Mouse (Mus musculus) urinary bladder, postnatal 36 days (tissue): ENCODE results near the gene Ipmk.
A peak's percentile ranks its signal among the peaks of the same experiment; 100 is the strongest.
"Not testable (repeated sequence)": the region's sequence is repeated elsewhere in the genome, so short reads cannot be mapped to it uniquely, and the experiment has no call there.

Experiments
- DNase-seq, 2 experiments: peaks; one replicate each; pipeline ENCODE4 v3.0.0; 2022; ENCODE audit warnings: low spot score in 2 of 2, mixed read lengths in 1 of 2

Ipmk gene

DNA sequence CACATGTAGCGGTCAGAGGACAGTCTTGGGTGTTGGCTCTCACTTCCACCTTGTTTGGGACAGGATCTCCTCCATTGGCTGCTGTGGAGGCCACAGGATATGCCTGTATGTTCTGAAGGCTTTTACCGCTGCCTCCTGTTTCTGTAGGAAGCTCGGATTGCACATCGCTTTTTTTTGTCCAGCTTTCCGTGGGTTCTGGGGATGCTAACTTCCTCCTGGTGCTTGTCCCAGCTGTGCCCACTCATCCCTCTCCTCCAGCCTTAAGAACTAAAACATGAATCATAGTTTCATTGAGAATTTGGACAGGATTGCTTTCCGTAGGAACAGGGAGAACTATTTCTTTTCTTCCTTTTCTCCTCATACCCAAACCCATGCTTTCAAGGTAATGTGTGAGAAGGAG is 24.3 kb downstream of the Ipmk start:
- DNase-seq = no peak

DNA sequence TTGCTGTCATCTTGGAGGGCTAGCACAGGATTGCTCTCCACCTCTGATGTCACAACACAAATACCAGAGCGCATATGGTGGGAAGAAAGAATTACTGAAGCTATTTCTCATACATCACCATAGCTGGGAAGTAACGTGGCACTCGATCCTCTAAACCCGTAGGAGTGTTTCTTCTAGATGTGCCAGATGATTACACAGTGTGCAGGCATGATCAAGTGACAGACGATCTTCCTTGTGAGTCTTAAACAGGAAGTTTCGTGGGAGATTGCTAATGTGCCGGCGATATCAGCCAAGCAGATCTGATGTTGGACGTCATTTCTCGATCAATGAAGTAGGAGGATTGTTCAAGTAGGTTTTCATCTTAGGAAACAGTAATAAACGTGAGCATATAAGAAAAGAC is 26.1 kb downstream of the Ipmk start:
- no peak for DNase-seq

DNA sequence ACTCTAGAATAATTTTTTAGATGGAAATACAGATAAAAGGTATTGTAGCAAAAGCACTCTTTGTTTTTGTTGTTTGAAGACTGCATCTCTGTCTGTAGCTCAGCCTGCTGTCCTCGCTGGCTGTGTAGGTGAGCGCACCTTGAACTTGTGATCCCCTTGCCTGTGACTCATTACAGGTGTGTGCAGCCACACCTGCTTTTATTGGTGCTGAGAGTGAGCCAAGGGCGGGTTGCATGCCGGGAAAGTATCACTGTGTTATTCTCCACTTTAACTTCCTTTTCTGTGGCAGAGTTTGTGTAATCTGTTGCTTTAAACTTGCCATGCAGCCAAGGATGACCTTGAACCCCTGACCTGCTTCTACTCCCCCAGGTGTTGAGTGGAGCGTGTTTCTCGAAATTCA is 28.5 kb downstream of the Ipmk start:
- no peak for DNase-seq

DNA sequence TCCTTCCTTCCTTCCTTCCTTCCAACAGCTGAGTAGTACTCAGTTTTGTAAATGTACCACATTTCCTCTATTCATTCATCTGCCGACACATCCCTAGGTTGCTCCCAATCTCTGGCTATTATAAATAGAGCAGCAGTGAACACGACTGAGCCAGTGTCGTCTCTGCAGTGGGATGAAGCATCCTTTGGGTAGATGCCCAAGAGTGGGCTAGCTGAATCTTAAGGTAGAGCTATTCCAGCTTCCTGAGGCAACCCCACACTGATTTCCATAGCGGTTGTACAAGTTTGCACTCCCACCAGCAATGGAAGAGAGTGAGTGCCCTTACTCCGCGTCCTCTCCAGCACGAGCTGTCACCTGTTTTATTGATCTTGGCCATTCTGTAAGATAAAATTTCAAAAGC is 32.8 kb downstream of the Ipmk start:
- DNase-seq = no peak

DNA sequence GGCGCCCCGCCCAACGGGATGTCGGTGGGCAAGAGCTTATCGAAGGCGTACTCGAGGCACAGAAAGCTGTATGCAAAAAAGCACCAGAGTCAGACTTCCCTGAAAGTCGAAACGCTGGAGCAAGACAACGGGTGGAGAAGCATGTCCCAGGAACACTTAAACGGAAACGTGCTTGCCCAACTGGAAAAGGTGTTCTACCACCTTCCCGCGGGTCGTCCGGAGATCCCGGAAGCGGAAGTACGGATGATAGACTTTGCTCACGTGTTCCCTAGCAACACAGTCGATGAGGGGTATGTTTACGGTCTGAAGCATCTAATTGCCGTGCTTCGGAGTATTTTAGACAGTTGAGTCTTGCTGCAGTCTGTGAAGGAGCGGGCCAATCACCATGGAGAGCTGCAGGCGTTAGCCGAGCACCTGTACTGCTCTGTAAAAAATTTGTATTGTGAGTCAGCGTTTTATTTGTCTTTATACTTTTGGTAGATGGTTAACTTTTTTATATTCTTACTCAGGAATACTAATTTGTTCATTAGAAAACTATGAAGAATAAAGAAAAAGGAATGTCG is 34.0 kb downstream of the Ipmk start:
- DNase-seq = no peak

DNA sequence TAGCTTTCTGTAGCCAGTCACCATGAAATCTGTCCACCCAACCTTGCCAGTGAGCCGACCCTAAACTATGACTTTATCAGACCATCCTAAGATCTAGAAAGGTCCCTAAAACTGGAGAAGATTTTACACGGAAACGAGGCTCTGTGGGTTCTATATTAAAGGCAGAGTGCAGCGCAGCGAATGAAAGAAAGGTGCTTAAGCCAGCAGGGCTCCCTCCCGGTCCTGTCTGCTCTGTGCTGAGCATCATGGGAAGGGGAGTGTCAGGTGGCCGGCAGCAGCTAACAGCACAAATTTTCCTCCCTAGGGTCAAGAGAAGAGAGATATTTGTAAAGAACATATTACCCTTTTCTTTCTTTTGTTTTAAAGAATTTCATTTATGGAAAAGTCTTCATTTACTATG is 34.5 kb downstream of the Ipmk start:
- DNase-seq = no peak

DNA sequence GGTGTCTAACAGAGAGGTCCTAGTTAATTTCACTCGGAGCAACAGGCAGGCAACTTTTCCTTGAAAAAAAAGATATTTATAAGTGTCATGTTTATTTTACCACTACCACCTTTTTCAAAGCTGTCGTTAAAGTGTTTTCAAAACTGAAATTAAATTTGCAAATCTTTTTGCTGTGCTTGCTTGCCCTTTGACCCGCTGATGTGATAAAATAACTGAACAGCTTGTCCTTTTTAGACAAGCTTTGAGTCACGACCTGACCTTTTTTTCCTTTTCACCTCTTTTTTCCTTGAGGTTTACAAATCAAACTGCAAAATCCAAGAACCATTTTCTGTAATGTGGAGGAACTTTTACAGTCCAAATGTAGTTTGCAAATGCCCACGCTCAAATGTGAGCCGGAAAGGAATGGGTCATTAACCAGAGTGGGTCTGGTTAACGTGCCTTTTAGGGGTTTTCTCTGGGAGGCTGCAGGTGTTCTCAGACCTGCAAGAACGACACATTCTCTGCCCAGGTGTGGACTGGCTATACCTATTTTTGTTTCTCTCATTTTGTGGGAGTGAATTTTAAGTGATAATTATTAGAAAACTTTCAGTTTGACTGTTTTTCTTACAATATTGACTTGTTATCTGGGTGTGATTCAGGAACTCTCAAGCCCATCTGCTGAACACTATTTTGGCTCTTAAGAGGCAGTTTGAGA is 35.4 kb downstream of the Ipmk start:
- no peak for DNase-seq

DNA sequence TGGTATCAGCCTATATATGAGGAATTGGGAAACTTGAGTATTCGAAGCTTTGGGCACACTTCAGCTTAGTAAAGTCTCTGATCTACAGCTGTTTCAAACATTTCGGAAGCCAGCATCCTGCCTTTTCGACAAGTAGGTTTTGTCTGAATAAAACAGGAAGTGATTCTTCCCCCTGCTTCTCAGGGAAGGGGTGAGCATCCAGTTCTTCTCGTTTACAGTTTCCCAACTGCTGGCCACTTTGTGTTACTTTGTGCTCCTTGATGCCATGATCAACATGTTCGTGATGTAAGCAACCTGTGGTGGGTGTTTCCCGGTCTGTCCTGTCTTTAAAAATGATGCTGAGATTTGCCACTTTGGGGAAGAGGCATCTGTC is 36.0 kb downstream of the Ipmk start:
- DNase-seq = not testable (repeated sequence)

DNA sequence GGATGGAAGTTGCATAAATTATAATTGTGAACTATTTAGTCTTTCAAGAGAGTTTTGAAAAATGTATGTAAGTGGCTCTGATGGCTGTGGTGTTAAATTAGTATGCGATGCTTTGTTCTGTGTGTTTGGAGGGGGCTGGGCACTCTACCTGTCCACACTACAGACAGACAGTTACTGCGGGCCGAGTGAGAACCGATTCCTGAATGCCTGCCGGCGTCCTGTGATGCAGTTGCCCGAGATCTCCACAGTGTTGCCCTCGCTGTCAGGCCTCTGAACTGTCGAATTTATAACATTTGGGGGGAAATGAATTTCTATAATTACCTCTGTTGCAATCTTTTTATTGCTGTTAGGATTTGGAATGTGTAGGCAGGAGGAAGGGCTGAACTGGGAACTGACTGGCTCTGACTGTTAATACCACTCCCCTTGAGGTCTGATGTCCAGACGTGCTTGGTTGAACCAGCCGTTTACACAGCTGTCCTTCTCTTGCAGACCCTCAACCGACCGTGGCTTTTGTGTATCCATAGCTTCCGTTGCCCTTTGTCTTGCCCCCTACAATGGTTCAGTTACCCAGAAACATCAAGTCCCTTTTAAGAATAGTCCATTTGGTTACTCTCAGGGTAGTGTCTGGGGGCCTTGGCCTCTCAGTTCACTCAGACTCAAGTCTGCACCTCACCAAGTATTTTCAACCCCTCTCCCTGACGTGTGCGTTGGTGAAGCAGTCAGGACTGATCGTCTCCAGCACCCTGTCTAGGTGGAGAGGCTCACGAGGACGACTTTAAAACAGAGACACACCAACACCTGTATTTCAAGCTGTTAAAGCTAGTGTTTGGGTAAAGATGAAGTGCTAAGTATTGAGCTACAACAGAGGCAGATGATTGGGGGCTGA is 36.8 kb downstream of the Ipmk start:
- DNase-seq = no peak

DNA sequence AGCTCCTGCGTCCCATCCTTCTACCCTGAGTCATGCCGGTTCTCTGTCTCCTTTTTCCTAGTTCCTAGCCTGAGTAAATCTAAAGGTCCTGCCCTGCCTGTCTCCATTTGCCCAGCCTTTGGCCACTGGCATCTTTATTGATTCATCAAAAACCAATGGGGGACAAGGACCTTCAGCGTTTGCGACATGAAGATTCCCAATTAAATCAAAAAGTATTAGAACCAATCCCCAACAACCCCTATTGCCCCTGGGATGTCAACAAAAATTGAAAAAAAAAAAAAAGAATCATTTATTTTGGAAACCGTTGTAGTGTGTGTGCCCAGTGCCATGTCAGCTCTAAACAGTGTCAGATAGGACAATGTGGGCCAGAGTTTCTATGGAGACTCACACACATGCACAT is 41.7 kb downstream of the Ipmk start:
- no peak for DNase-seq

DNA sequence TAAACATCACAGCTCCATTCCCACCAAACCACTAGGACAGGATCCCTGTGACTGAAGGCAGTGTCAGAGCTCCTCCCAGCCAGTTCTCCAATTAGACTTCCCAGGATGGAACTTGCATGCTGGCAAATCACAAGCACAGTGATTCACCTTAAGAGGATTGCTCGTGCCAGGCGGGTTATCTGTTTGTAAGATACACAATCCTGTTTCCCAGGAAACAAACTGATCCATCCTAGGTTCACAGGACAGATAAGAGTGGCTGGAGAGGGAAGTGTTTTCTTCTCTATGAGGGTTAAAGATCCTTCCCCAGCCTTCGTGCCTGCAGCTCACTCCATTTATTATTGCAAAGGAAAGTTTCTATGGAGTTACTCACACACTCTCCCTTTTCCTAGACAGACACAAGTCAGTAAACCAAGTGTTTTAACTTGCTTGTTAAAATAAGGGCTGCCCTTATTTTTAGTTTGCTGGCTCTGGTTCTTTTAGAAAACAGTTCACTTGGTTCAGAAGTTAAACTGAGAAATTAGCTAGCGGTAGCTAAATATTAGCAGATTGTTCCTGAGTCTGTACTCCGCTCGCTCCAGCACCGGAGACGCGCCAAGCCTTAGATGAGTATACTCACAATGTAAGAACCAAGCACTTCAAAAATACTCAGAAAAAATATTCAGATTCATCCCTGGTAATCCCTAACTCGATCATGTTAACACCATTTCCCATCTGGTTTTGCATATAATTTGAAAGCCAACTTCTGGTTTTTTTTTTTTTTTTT is 51.0 kb downstream of the Ipmk start:
- no peak for DNase-seq

DNA sequence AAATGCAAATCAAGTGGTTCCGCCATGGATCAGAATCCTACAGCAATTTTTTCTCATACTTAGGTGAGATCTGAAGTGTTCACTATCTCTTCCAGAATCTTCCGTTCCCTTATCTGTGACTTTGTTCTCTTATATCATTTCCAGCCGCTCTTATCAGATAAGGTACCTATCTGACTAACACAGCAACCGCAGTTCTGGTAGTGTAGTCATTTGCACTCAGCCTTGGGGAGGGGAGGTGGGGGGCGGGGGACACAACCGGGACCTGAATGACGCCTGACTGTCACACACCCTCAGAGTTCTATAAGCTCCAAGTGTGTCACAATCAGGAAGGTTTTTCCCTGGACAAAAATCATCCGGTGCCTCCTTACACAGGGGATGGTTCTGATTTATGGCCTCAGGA is 51.8 kb downstream of the Ipmk start:
- DNase-seq = no peak

DNA sequence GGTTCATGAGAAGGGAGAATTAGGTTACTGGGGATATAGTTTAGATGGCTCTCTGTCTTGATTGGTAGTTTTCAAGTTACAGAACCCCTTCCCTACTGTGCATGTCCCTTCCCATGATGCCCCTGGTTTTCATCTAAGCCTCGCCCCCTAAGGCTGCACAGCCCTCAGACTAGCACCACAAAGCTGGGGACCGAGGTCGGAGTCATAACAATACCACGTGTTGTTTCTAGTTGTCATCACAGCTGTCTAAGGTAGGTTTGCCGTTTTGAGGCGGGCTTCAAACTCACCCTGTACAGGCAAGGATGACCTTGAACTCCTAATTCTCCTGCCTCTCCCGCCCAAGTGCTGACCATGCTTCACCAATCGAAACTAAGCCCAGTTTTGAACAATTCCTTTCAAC is 52.4 kb downstream of the Ipmk start:
- no peak for DNase-seq

DNA sequence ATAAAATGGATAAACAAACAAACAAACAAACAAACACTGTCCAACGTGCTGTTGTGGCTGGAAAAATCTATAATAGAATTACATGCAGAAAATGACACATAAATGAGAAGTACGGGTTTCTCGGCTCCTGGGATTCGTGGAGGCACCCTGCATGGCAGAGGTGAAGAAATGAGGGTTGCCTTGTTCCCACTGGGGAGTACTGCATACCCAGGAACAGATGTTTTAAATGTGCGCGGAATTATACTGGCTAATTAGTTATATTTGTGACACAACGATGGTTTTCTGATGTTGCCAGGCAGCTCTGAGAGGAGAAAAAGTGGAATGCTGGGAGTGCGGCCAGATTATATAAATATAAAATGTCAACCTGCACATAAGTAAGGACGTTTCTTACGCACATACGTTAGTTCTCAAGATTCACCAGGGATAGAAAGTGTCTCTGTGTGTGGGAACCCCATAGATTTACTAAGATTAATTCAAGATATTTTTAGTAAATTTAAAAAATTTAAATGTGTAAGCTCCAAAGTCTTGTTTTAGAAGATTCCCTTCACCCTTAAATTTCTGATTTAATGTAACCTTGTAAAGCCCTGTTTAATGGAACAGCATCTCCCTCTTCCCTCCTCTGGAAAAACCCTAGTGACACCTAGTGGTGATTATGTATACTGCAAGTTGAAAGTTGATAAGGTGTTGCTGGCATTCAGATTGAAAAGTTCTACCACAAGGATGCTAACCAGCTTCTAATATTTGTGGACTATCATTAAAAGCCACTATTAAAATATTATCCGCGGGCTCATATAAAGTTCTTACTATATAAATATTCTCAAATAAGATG is 53.5 kb downstream of the Ipmk start:
- no peak for DNase-seq

DNA sequence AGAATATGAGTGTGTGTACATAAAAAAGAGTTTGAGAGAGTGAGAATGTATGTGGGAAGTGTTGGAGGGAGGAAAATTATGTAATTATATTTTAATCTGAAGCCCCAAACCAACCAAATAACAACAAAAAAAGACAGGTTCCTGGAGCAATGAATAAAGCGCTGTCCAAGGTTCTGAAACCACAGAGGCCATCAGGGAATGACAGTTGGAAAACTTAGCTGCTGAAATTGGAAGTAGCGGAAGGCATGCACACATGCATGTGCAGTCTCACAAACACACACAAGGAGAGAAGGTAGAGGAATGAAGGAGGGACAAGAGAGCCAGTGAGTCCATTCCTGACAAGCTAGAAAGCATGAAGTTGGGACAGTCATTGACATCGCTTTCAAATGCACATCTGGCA is 56.1 kb downstream of the Ipmk start:
- DNase-seq = no peak

DNA sequence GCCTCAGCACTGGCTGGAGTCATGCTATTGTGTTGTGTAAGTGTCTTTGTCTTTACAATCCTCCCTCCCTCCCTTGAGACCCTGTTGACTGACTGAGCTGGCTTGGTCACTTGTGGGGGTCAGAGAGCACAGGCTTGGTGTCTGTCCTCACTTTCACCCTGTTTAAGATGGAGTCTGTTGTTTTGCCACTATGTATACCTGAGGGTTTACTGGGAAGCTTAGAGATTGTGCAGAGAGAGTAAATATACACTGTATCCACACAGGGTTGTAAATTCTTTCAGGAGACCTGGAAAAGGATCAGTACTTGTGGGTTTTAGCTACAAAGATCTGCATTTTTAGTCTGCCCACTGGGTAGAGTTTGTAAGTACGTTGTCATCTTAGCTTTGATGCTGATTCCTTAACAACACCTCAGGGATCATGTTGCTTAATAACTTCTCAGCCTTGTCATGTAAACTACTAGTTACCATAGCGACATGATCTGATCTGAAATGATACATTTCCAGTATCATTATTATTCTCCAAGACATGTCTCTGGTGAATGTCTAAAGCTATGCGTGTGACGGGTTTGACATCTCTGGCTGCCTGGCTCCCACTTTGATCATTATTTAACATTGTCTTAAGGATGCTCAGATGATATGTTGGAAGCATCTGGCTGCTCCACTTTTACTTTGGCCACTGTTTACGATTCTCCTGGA is 58.1 kb downstream of the Ipmk start:
- no peak for DNase-seq

DNA sequence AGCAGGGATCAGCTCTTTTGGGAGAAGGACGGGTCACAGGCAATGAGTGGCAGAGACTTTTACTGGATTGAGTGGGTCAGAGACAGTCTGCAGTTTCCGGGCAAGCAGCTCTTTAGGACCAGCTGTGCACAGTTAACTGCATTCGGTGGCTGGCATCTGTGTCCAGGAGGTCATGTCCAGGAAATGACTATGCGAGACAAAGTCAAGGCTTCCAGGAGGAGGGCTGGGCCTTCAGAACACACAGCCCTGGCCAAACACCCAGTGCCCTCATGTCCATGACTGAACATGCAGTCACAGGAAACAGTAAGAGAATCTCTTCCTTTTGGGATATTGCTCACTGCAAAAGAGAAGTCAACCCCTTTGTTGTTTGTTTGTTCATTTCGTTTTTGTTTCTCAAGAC is 62.4 kb downstream of the Ipmk start:
- no peak for DNase-seq

DNA sequence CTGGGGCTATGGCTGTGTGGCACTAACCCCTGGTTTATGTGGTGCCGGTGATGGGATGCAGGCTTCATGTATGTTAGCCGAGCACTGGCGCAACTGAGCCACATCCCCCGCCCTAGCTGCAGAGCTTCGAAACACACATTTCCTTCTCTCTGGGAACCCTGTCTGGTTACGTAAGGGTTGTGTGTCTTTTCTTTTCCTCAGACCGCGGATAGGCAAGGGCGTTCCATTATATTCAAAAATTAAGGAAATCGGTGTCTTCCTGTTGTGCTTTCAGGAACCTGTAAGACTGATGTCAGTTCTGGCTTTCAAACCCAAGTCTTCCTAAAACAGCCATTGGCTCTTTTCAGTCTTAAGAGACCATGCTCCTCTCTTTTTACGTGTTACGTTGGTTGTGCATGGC is 65.8 kb downstream of the Ipmk start:
- DNase-seq = no peak

DNA sequence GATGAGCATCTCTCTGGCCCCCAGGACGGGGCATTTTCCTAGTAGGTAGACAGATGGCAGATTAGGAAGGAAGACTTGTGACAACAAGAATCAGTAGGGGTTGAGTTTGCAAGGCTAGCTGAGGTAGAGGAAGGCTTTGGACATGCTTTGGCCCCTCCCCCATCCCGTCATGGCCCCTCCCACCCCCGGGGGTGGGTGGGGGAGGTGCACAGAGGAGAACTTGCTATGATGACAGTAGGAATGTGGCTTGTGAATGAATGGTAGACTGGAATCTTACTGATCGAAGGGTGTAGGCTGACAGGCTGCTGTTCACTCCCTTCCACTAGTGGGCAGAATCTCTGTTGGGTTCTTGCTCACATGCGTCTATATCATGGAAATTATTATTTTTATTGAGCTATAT is 74.0 kb downstream of the Ipmk start:
- DNase-seq = no peak

DNA sequence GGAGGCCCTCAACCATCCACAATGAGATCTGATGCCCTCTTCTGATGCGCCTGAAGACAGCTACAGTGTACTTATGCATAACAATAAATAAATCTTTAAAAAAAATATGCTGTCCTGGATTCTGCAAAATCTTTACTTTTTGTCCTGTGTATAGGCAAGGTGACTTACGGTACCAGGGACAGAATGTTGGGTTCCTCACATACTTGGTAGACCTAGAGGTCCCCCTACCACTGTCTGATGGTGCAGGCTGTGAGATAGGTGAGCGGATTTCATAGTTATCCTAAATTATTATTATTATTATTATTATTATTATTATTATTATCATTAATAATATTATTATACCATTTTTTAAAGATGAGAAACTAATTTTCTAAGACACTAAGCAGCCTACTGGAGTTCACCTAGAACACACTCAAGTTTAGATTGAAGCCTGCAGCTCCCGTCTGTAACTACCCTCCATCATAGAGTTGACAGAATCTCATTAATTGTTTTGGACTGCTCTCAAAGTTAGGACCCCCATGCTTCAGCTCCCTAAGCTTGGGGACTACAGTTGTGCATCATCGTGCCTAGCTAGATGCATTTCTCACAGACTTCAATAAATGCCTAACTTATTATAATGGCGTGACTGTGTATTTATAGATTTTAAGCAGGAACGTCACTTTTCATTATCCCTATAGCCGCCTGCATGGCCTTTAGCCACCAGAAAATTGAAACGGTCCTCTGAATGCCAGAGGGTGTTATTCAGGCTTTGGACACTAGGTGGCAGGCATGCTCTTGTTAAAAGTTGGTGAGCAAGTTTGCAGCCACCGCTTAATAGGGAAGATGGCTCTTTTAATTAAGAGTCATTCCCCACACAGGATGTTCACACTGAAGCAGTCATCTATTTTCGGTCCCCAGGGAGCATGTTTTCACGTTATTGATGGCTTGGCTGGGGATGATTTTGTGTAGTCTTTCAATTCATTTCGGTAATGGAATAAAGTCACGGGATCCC is 74.8 kb downstream of the Ipmk start:
- peak; percentile 19 to 51 for DNase-seq
